Mouse (Mus musculus) cortical plate, adult 2 months (tissue): ENCODE results near the gene Amelx. TPM values are rescaled to one million over a fixed set of nuclear protein-coding genes. Genes with fewer than 3 reads are reported as not detected.

ENCODE experiments used
- H3K27ac ChIP-seq: fragments of 200-500 bp; 2 replicates; pipeline ENCODE4 v1.5.1; 2012; ENCODE audit warnings: low read length, control low read depth, inconsistent platforms; ENCODE audit not compliant: insufficient read depth
- H3K4me1 ChIP-seq: fragments of 200-500 bp; 2 replicates; pipeline ENCODE4 v1.6.1; 2011; ENCODE audit warnings: low read length; ENCODE audit not compliant: control insufficient read depth, insufficient read depth
- H3K4me3 ChIP-seq: fragments of 200-500 bp; 2 replicates; pipeline ENCODE4 v1.5.1; 2011; ENCODE audit warnings: mild to moderate bottlenecking, low read length, control low read depth; ENCODE audit not compliant: insufficient read depth
- CTCF ChIP-seq: fragments of 200-500 bp; IDR thresholded peaks from 2 replicates; pipeline ENCODE4 v1.5.1; 2011; ENCODE audit warnings: mild to moderate bottlenecking, control low read depth, low read length; ENCODE audit not compliant: insufficient read depth; ENCODE audit errors: extremely low read depth
- POLR2A ChIP-seq: fragments of 200-500 bp; IDR thresholded peaks from 2 replicates; pipeline ENCODE4 v1.6.1; 2011; ENCODE audit warnings: mild to moderate bottlenecking, low read length, control low read depth; ENCODE audit not compliant: insufficient read depth; ENCODE audit errors: extremely low read depth
- polyA plus RNA-seq: library from polyadenylated mRNA; depleted of rRNA; stranded (reverse); fragments of >200 nt; gene quantifications from 2 replicates; pipeline ENCODE4 v1.2.3, GENCODE M21; 2012; rRNA removed

Gene Amelx
- not detected in 2 replicates for polyA plus RNA-seq

GRCm38 (mm10) chrX:169187100-169187499 is at the start of gene Amelx:
Gene Amelx (minus strand): TSS chrX:169187200.
- H3K4me1 ChIP-seq: no peaks in the 10 kb centered on the region
- TF ChIP-seq POLR2A (no peak), CTCF (no peak)
- no peak within 1 kb of the TSS for H3K4me3 ChIP-seq
- H3K27ac ChIP-seq: no peak within 1 kb of the TSS

- H3K4me3 ChIP-seq: no peak overlapping the region
- TF ChIP-seq CTCF: no peak
- TF ChIP-seq POLR2A: no peak
- H3K27ac ChIP-seq: no peak overlapping the region
- no peaks in the 10 kb centered on the region for H3K4me1 ChIP-seq
These were observed 35.5 kb upstream of the Amelx start for GRCm38 (mm10) chrX:169222357-169223062.

- H3K4me1 ChIP-seq: no peaks in the 10 kb centered on the region
- no peak overlapping the region for H3K27ac ChIP-seq
- TF ChIP-seq POLR2A: no peak
- TF ChIP-seq CTCF: no peak
- no peak overlapping the region for H3K4me3 ChIP-seq
These were observed 33.1 kb upstream of the Amelx start for GRCm38 (mm10) chrX:169220064-169220463.

- Histone ChIP-seq H3K27ac (no peak overlapping the region), H3K4me1 (no peaks in the 10 kb centered on the region), H3K4me3 (no peak overlapping the region)
- TF ChIP-seq CTCF (no peak), POLR2A (no peak)
These were observed 23.0 kb upstream of the Amelx start for GRCm38 (mm10) chrX:169210019-169210418.

GRCm38 (mm10) chrX:169178634-169179033 is 8.4 kb downstream of the Amelx start:
- Histone ChIP-seq H3K4me1 (no peaks in the 10 kb centered on the region), H3K4me3 (no peak overlapping the region), H3K27ac (no peak overlapping the region)
- no peak for TF ChIP-seq CTCF
- no peak for TF ChIP-seq POLR2A

GRCm38 (mm10) chrX:169173796-169174195 is 13.2 kb downstream of the Amelx start:
- no peaks in the 10 kb centered on the region for H3K4me1 ChIP-seq
- H3K4me3 ChIP-seq: no peak overlapping the region
- TF ChIP-seq CTCF (no peak), POLR2A (no peak)
- H3K27ac ChIP-seq: no peak overlapping the region

- no peak overlapping the region for H3K27ac ChIP-seq
- H3K4me3 ChIP-seq: no peak overlapping the region
- TF ChIP-seq CTCF (no peak), POLR2A (no peak)
- no peaks in the 10 kb centered on the region for H3K4me1 ChIP-seq
These were observed 16.0 kb downstream of the Amelx start for GRCm38 (mm10) chrX:169170981-169171380.

- H3K4me3 ChIP-seq: no peak overlapping the region
- H3K27ac ChIP-seq: no peak overlapping the region
- H3K4me1 ChIP-seq: no peaks in the 10 kb centered on the region
- TF ChIP-seq POLR2A (no peak), CTCF (no peak)
These were observed 28.6 kb downstream of the Amelx start for GRCm38 (mm10) chrX:169158385-169158784.

GRCm38 (mm10) chrX:169153805-169154204 is 33.2 kb downstream of the Amelx start:
- Histone ChIP-seq H3K27ac (no peak overlapping the region), H3K4me3 (no peak overlapping the region)
- TF ChIP-seq POLR2A (no peak), CTCF (no peak)

GRCm38 (mm10) chrX:169140467-169140866 is 46.5 kb downstream of the Amelx start:
- Histone ChIP-seq H3K4me3 (no peak overlapping the region), H3K27ac (no peak overlapping the region), H3K4me1 (no peaks in the 10 kb centered on the region)
- TF ChIP-seq CTCF (no peak), POLR2A (no peak)

More at GRCm38 (mm10) chrX:169153805-169154204, 33.2 kb downstream of the Amelx start:
- no peaks in the 10 kb centered on the region for H3K4me1 ChIP-seq

GRCm38 (mm10) chrX:169139758-169140157 is 47.2 kb downstream of the Amelx start:
- no peak for TF ChIP-seq CTCF
- TF ChIP-seq POLR2A: no peak
- H3K27ac ChIP-seq: no peak overlapping the region

More at GRCm38 (mm10) chrX:169139758-169140157, 47.2 kb downstream of the Amelx start:
- Histone ChIP-seq H3K4me3 (no peak overlapping the region), H3K4me1 (no peaks in the 10 kb centered on the region)

Other genes starting within 250 kb of the Amelx start
- gene Hccs, start 133.2 kb upstream of the Amelx start, polyA plus RNA-seq: 22.7 and 22.8 TPM in 2 replicates